Mouse (Mus musculus): ENCODE measurements around the gene Anxa6.

- TF ChIP-seq CTCF (IDR thresholded peaks at IDR 0.05; ENCODE audit: low read depth, low read length) (peak; percentile 44), POLR2A (IDR thresholded peaks at IDR 0.05; ENCODE audit: borderline replicate concordance, low read depth, low read length) (no peak)
These were observed 13.4 kb upstream of the Anxa6 start for GRCm38 (mm10) chr11:55046600-55046999.

Data from bone marrow macrophage, adult 2 months (primary cell).